ENCODE assay signal across 9 mouse cellular contexts in the genomic region with DNA sequence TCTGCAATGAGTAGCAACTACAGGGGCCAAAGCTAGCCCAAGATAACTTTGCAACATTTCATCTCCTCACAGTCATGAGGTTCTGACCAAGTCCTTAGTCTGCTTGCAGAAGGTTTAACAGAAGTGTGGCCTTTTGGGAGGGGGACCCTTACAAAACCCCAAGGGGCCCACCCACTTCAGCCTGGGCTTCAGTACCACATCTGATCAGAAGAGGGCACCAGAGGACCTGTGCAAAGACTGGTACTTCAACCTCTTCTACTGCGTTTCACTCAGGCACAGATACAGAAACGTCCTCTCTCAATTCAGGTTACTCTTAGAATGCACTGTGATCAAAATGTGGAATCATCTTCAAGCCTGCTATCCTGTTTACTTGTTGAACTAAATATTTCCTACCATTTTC. TPM values are rescaled to one million over a fixed set of nuclear protein-coding genes. Genes with fewer than 3 reads are reported as not detected.
DNase-seq lines count a peak whose midpoint lies in the region; ATAC-seq and TF ChIP-seq lines count a peak whose summit lies in the region.
"Had no signal": no experiment of that assay in that cellular context is flagged by ENCODE, and none has a peak within 500 bp of the region (broad histone marks: within the 10 kb centered on the region; RNA-seq: fewer than 3 reads in every experiment).

No protein-coding gene starts in this region.

- H3K27me3 ChIP-seq in cerebellum, adult 2 months (ENCODE audit: control insufficient read depth, insufficient read depth, low read length), result no peaks in the 10 kb centered on the region
- H3K27me3 ChIP-seq in lung, embryonic 16.5 days (ENCODE audit: control insufficient read depth, insufficient read depth, low read depth, low read length), result no peaks in the 10 kb centered on the region

- TF ChIP-seq CTCF in cerebellum, adult 2 months (IDR thresholded peaks at IDR 0.05; ENCODE audit: borderline replicate concordance, insufficient read depth, low read depth, low read length), result peak; percentile 85

- TF ChIP-seq POLR2A in cerebellum, adult 2 months (IDR thresholded peaks at IDR 0.05; ENCODE audit: borderline replicate concordance, insufficient read depth, low read length), result no peak

- 0 out of 2 replicates have a peak, but pooled peaks have one; percentile 24 for ATAC-seq in lung, embryonic 16.5 days (ENCODE audit: low read depth)

- H3K4me1 ChIP-seq in cerebellum, adult 2 months (ENCODE audit: control insufficient read depth, insufficient read depth, low read length), result no peaks in the 10 kb centered on the region
- peaks cover 3% of the 10 kb centered on the region; the same call in 1 of the 2 replicates for H3K4me1 ChIP-seq in lung, embryonic 16.5 days (replicated peaks; ENCODE audit: control insufficient read depth, insufficient read depth, low read length)

- H3K4me3 ChIP-seq in cerebellum, adult 2 months (replicated peaks; ENCODE audit: insufficient read depth, low read depth, low read length), result no peak overlapping the region
- no peak overlapping the region for H3K4me3 ChIP-seq in lung, embryonic 16.5 days (ENCODE audit: low read length)

- H3K27ac ChIP-seq in cerebellum, adult 2 months (ENCODE audit: insufficient read depth, low read length), result no peak overlapping the region
- no peak overlapping the region for H3K27ac ChIP-seq in lung, embryonic 16.5 days (ENCODE audit: low read length)

- no peak overlapping the region for H3K4me2 ChIP-seq in lung, embryonic 16.5 days (ENCODE audit: low read depth, low read length)

- 3% methylated on average over 2 of the region's 2 CpGs for WGBS in cerebellum, adult 2 months
- 0% methylated on average over 2 of the region's 2 CpGs for WGBS in lung, embryonic 16.5 days

- H3K36me3 ChIP-seq in lung, embryonic 16.5 days (ENCODE audit: control insufficient read depth, insufficient read depth, low read length), result no peaks in the 10 kb centered on the region

- no peak overlapping the region for H3K9ac ChIP-seq in lung, embryonic 16.5 days (ENCODE audit: low read length)

- H3K9me3 ChIP-seq in lung, embryonic 16.5 days (ENCODE audit: control insufficient read depth, low read length), result no peaks in the 10 kb centered on the region

- DNase-seq in B cell, adult 2 months, result peak; percentile 88 to 89
- peak; percentile 57 for DNase-seq in MN1 (ENCODE audit: low spot score)
- peak; percentile 33 to 64 for DNase-seq in cerebellum, adult 2 months
- DNase-seq in frontal cortex, postnatal 14 days (ENCODE audit: low spot score in 2 of 2), result peak; percentile 24 to 66
- DNase-seq in kidney, postnatal 36 days, result peak; percentile 48 to 83
- DNase-seq in right cerebral cortex, postnatal 4 days, result peak; percentile 82
- peak; percentile 56 for DNase-seq in yolk sac, embryonic 10.5 days (ENCODE audit: low spot score)

RNA-seq across cellular contexts. Expression of a gene that starts 30.0 kb away (rescaled TPM):
- polyA plus RNA-seq in cerebellum, adult 2 months (2012; rRNA removed), result 0.28 and 0.29 TPM in 2 replicates
- polyA plus RNA-seq in lung, embryonic 16.5 days (2015; fragmentation: Nextera tagmentation; extraction: Ambion mirVana), result not detected in 2 replicates
- polyA plus RNA-seq: large intestine, adult 2 months had no signal

RNA-seq across cellular contexts. Expression of a gene that starts 42.3 kb away (rescaled TPM):
- polyA plus RNA-seq in cerebellum, adult 2 months (2012; rRNA removed), result 81.4 and 90.7 TPM in 2 replicates
- polyA plus RNA-seq in lung, embryonic 16.5 days (2015; fragmentation: Nextera tagmentation; extraction: Ambion mirVana), result 176 and 186 TPM in 2 replicates
